Mouse (Mus musculus) C2C12 (cell line): ENCODE measurements at regions not wholly inside any gene's neighbourhood (a gene's known extent, or its start where the extent isn't known, plus 50 kb on each side); places are given as distances from the start of the nearest gene placed in this dataset.
A peak's percentile ranks its signal among the peaks of the same experiment; 100 is the strongest.

Source experiments
- CEBPB ChIP-seq: IDR thresholded peaks from one replicate; pipeline ENCODE4 v1.6.1; 2011; ENCODE audit warnings: low read depth, mild to moderate bottlenecking, control low read depth, moderate library complexity
- CTCF ChIP-seq: IDR thresholded peaks from one replicate; pipeline ENCODE4 v1.5.1; 2011; ENCODE audit not compliant: control insufficient read depth, insufficient read depth, insufficient read length
- FOSL1 ChIP-seq: IDR thresholded peaks from one replicate; pipeline ENCODE4 v1.8.0; 2011; ENCODE audit warnings: mild to moderate bottlenecking, low read length; ENCODE audit not compliant: poor library complexity, insufficient read depth, severe bottlenecking
- MAX ChIP-seq: IDR thresholded peaks from one replicate; pipeline ENCODE4 v1.6.1; 2011; ENCODE audit warnings: mild to moderate bottlenecking, control low read depth
- MYOD1 ChIP-seq: IDR thresholded peaks from one replicate; pipeline ENCODE4 v1.6.1; 2011; ENCODE audit warnings: low read depth; ENCODE audit not compliant: control insufficient read depth, insufficient read length
- MYOG ChIP-seq: IDR thresholded peaks from one replicate; pipeline ENCODE4 v1.6.1; 2011; ENCODE audit not compliant: control insufficient read depth, insufficient read length; ENCODE audit errors: extremely low read depth
- USF1 ChIP-seq: IDR thresholded peaks from one replicate; pipeline ENCODE4 v1.6.1; 2011; ENCODE audit warnings: low read depth, mild to moderate bottlenecking, control low read depth, moderate library complexity

DNA sequence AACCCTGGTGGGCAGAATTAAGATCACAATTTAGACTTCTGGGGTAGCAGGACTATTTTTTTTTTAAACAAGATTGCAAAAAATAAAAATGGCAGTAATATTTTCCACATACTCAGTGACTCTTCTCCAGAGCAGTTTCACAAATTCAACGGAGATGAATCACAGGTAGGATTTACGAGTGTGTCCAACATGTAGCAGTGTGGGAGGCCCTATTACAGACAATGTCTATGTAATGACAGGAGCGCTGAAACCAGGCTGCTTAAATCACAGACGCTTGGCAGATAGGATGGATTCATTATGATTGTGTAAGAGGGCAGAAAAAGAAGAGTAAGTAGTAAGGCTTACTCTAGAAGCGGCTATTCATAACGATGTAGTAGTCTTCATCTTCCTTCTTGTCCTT is 495.0 kb upstream of the Klf4 start:
- TF ChIP-seq CTCF (no peak), MYOG (no peak), MAX (no peak), USF1 (no peak), CEBPB (peak; percentile 20), MYOD1 (no peak), FOSL1 (no peak)
